Mouse (Mus musculus) embryonic fibroblast, embryonic 13.5 days (primary cell): ENCODE data around the gene Pold4. TPM values are rescaled to one million over a fixed set of nuclear protein-coding genes. Genes with fewer than 3 reads are reported as not detected.

Source experiments
- H3K27ac ChIP-seq: 2 replicates; pipeline ENCODE4 v1.5.1; 2012; ENCODE audit warnings: low read length, control low read depth, inconsistent platforms; ENCODE audit not compliant: insufficient read depth
- H3K4me1 ChIP-seq: 2 replicates; pipeline ENCODE4 v1.6.1; 2011; ENCODE audit warnings: low read length; ENCODE audit not compliant: control insufficient read depth, insufficient read depth
- H3K4me3 ChIP-seq: 2 replicates; pipeline ENCODE4 v1.5.1; 2011; ENCODE audit warnings: mild to moderate bottlenecking, control low read depth, low read length; ENCODE audit not compliant: insufficient read depth
- CTCF ChIP-seq: IDR thresholded peaks from 2 replicates; pipeline ENCODE4 v1.5.1; 2011; ENCODE audit warnings: mild to moderate bottlenecking, control low read depth, low read length, moderate library complexity, borderline replicate concordance; ENCODE audit not compliant: insufficient read depth
- POLR2A ChIP-seq: IDR thresholded peaks from 2 replicates; pipeline ENCODE4 v1.6.1; 2011; ENCODE audit warnings: low read depth, mild to moderate bottlenecking, control low read depth, low read length, moderate library complexity
- polyA plus RNA-seq: library from polyadenylated mRNA; stranded (reverse); fragments of >200 nt; gene quantifications from 2 replicates; pipeline ENCODE4 v1.2.4, GENCODE M21; 2011; ENCODE audit warnings: low read depth; ENCODE audit not compliant: missing spikeins, insufficient read length

The Pold4 gene
- polyA plus RNA-seq, 1 experiment: 55.8 TPM

GRCm38 (mm10) chr19:4193129-4193528 lies 38.6 kb upstream of the Pold4 start:
- H3K27ac ChIP-seq: no peak overlapping the region
- H3K4me3 ChIP-seq: peak overlapping the region; percentile 94
- no peak for TF ChIP-seq CTCF
- no peak for TF ChIP-seq POLR2A
- H3K4me1 ChIP-seq: peaks cover 19% of the 10 kb centered on the region

- Histone ChIP-seq H3K27ac (no peak overlapping the region), H3K4me3 (no peak overlapping the region), H3K4me1 (peaks cover 19% of the 10 kb centered on the region)
- TF ChIP-seq POLR2A (peak; percentile 14; the same call in 1 of the 2 replicates), CTCF (no peak)
Observed at GRCm38 (mm10) chr19:4194021-4194724, 37.5 kb upstream of the Pold4 start.

DNA sequence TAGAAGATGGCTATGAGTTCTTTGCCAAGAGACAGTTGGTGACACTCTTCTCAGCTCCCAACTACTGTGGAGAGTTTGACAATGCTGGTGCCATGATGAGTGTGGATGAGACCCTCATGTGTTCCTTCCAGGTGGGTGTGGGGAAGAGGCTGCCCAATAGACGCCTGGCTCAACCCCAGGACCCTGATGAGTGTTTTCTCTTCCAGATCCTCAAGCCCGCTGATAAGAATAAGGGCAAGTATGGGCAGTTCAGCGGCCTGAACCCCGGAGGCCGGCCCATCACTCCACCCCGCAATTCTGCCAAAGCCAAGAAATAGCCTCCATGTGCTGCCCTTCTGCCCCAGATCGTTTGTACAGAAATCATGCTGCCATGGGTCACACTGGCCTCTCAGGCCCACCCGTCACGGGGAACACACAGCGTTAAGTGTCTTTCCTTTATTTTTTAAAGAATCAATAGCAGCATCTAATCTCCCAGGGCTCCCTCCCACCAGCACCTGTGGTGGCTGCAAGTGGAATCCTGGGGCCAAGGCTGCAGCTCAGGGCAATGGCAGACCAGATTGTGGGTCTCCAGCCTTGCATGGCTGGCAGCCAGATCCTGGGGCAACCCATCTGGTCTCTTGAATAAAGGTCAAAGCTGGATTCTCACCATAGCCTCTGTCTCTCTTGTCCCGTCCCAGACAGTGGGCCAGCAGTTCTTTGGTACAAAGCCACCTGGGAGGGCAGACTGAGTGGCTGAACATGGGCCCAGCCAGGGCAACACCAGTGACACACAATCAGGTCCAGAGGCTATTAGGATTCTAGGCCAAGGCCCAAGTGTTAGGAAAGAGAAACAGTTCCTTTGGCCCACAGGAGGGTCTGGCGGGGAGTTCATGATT lies 36.7 kb upstream of the Pold4 start:
- Histone ChIP-seq H3K4me1 (peaks cover 21% of the 10 kb centered on the region), H3K27ac (no peak overlapping the region), H3K4me3 (no peak overlapping the region)
- TF ChIP-seq POLR2A (peak; percentile 15; the same call in 1 of the 2 replicates), CTCF (no peak)

DNA sequence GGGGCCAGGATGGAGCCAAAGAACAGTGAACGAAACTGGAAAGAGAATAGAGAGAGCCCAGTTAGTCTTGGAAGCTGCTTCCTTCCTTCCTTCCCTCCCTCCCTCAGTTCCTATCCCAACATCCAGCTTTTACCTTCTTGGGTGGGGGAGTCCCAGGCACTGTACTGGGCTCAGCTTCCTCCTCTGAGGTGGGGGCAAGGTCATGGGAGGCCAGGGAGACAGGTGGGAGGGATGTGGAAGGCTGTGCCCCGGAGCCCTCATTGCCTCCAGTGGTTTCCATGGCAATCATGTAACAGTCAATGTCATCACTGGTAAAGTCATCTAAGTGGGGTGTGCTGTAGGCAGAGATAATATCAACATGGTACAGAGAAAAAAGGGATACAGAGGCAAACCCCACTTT lies 35.7 kb upstream of the Pold4 start:
- peaks cover 24% of the 10 kb centered on the region for H3K4me1 ChIP-seq
- H3K27ac ChIP-seq: no peak overlapping the region
- H3K4me3 ChIP-seq: no peak overlapping the region
- TF ChIP-seq POLR2A: no peak
- TF ChIP-seq CTCF: no peak

DNA sequence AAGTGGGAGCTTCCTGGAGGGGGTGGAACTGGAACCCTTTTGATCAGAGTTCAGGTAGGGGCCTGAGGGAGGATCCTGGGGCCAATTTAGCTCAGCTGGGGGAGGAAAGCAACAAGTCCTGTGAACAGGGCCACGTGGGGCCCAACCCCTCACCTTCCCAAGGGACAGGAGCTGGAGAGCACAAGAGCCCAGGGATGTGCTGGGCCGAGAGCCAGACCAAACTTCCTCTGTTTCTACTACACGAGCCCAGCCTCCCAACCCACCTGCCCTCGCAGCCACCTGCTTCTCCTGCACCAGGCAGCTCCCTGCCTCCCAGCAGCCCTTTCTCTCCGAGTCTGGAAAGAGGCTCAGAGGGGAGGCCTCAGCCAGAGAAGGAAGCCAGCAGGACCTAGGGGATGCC lies 35.2 kb upstream of the Pold4 start:
- no peak for TF ChIP-seq CTCF
- TF ChIP-seq POLR2A: no peak
- H3K4me3 ChIP-seq: no peak overlapping the region
- no peak overlapping the region for H3K27ac ChIP-seq
- H3K4me1 ChIP-seq: peaks cover 21% of the 10 kb centered on the region

- Histone ChIP-seq H3K27ac (no peak overlapping the region), H3K4me1 (peaks cover 20% of the 10 kb centered on the region), H3K4me3 (no peak overlapping the region)
- TF ChIP-seq CTCF (no peak), POLR2A (0 out of 2 replicates have a peak, but pooled peaks have one; percentile 11)
Observed at GRCm38 (mm10) chr19:4197180-4197579, 34.5 kb upstream of the Pold4 start.

GRCm38 (mm10) chr19:4201291-4201909 lies 30.3 kb upstream of the Pold4 start, which contains the start of gene Rad9a:
Gene Rad9a, minus strand, starts transcription at chr19:4201662.
- Histone ChIP-seq H3K27ac (peak within 1 kb of the TSS; percentile 33), H3K4me1 (peaks cover 10% of the 10 kb centered on the region), H3K4me3 (peak within 1 kb of the TSS; percentile 61)
- TF ChIP-seq CTCF (no peak), POLR2A (peak; percentile 88)

DNA sequence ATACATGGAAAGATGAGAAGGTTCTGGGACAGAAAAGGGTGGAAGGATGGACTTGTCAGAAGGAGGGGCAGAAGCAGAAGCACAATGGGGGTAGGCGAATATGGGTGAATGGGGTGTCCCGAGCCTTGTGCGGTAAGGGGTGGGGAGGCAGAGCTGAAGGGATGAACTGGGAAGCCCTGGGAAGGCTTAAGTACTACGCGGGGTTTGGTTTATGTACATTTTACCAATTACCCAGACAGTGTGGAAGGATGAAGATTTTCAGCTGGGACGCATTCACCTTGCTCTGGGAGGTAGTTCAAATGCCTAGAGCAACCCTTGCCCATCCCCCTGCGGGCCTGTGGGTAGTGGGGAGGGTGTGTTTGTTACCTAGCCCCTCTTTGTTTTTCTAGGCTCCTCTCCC lies 29.6 kb upstream of the Pold4 start:
- peak overlapping the region; percentile 52 for H3K4me3 ChIP-seq
- TF ChIP-seq POLR2A: no peak
- TF ChIP-seq CTCF: no peak
- H3K4me1 ChIP-seq: peaks cover 5% of the 10 kb centered on the region; the same call in 1 of the 2 replicates
- H3K27ac ChIP-seq: no peak overlapping the region

DNA sequence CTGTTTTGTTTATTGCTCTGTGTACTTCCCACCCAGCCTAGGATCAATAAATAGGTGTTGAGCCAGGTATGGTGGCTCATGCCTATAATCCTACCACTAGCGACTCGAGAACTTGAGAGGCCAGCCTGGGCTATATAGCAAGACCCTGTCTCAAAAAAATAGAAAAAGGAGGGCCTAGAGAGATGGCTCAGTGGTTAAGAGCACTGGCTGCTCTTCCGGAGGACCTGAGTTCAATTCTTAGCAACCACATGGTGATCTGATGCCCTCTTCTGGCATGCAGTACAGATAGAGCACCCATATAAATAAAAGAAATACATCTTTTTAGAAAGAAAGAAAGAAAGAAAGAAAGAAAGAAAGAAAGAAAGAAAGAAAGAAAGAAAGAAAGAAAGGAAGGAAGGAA lies 28.6 kb upstream of the Pold4 start:
- Histone ChIP-seq H3K4me3 (no peak overlapping the region), H3K27ac (no peak overlapping the region), H3K4me1 (peaks cover 5% of the 10 kb centered on the region; the same call in 1 of the 2 replicates)
- TF ChIP-seq CTCF (no peak), POLR2A (no peak)
